12 mouse cellular contexts compared by ENCODE assay signal in the genomic region with DNA sequence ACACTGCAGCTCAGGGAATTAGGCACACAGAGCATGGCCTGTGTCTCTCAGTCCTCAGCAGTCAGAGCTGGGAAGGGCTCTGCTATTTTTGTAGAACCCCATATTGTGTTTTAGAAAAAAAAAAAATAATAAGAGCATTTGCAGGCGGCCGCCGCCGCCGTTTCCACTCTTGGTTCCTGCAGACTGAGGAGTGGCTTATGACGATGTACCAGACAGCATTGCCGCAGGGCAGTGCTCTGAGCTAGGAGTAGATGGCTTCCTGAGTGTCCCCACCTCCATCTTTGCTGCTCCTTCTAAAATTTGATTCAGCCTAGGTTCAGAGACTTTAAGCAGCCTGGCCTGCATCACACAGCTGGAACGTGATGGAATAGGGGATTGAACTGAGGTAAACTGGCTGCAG.
DNase-seq lines count a peak whose midpoint lies in the region; ATAC-seq and TF ChIP-seq lines count a peak whose summit lies in the region.
"Had no signal": no experiment of that assay in that cellular context is flagged by ENCODE, and none has a peak within 500 bp of the region (broad histone marks: within the 10 kb centered on the region; RNA-seq: fewer than 3 reads in every experiment).

No protein-coding gene starts in this region.

- H3K4me3 ChIP-seq in heart, adult 2 months = no peak overlapping the region
- H3K4me3 ChIP-seq in midbrain, embryonic 10.5 days = no peak overlapping the region
- H3K4me3 ChIP-seq in midbrain, embryonic 11.5 days (ENCODE audit: low read depth, low read length) = no peak overlapping the region
- no peak overlapping the region for H3K4me3 ChIP-seq in hindbrain, embryonic 16.5 days (ENCODE audit: low read length)
- no peak overlapping the region for H3K4me3 ChIP-seq in neural tube, embryonic 15.5 days (replicated peaks)
- H3K4me3 ChIP-seq: embryonic facial prominence, embryonic 15.5 days had no signal

- intact Hi-C loops in heart, adult 2 months (cut with DNase I) = no loop called here
- intact Hi-C loops in heart, postnatal 10 days (cut with DNase I) = no loop called here

- no peak for TF ChIP-seq EP300 in heart, adult 2 months (IDR thresholded peaks at IDR 0.05; ENCODE audit: insufficient read depth, low read depth, low read length)

- no peak for DNase-seq in heart, adult 2 months
- DNase-seq in heart, postnatal 10 days = no peak
- DNase-seq in midbrain, embryonic 10.5 days (ENCODE audit: low spot score) = no peak
- DNase-seq in midbrain, embryonic 11.5 days (ENCODE audit: low spot score, missing footprints) = no peak
- DNase-seq in cerebellum, postnatal 10 days = no peak
- DNase-seq: cerebellum, adult 11-12 months; lung, adult 18-20 months; lung, postnatal 4 days had no signal

- peaks cover 14% of the 10 kb centered on the region for H3K4me1 ChIP-seq in heart, adult 2 months (ENCODE audit: control insufficient read depth, insufficient read depth, low read length)
- peaks cover 3% of the 10 kb centered on the region; the same call in 1 of the 2 replicates for H3K4me1 ChIP-seq in midbrain, embryonic 10.5 days
- no peaks in the 10 kb centered on the region for H3K4me1 ChIP-seq in midbrain, embryonic 11.5 days (ENCODE audit: control insufficient read depth, insufficient read depth, low read length)
- H3K4me1 ChIP-seq in hindbrain, embryonic 16.5 days (ENCODE audit: control insufficient read depth, insufficient read depth, low read depth, low read length) = peaks cover 12% of the 10 kb centered on the region
- peaks cover 30% of the 10 kb centered on the region for H3K4me1 ChIP-seq in neural tube, embryonic 15.5 days
- H3K4me1 ChIP-seq: embryonic facial prominence, embryonic 15.5 days had no signal

- H3K4me2 ChIP-seq in midbrain, embryonic 11.5 days = no peak overlapping the region
- no peak overlapping the region for H3K4me2 ChIP-seq in hindbrain, embryonic 16.5 days (ENCODE audit: low read length)
- H3K4me2 ChIP-seq in neural tube, embryonic 15.5 days = no peak overlapping the region
- H3K4me2 ChIP-seq: embryonic facial prominence, embryonic 15.5 days had no signal

- H3K79me2 ChIP-seq in heart, adult 2 months (replicated peaks; ENCODE audit: control insufficient read depth, insufficient read depth, low read length) = no peaks in the 10 kb centered on the region

- 41% methylated on average over 8 of the region's 8 CpGs for WGBS in heart, adult 2 months
- WGBS in midbrain, embryonic 10.5 days = 86% methylated on average over 8 of the region's 8 CpGs
- WGBS in midbrain, embryonic 11.5 days = 90% methylated on average over 8 of the region's 8 CpGs
- WGBS in hindbrain, embryonic 16.5 days = 83% methylated on average over 8 of the region's 8 CpGs
- WGBS in neural tube, embryonic 15.5 days = 72% methylated on average over 8 of the region's 8 CpGs

- H3K27me3 ChIP-seq in heart, adult 2 months (ENCODE audit: control insufficient read depth, insufficient read depth, low read length) = no peaks in the 10 kb centered on the region
- no peaks in the 10 kb centered on the region for H3K27me3 ChIP-seq in midbrain, embryonic 10.5 days (ENCODE audit: low read depth, poor library complexity, severe bottlenecking)
- no peaks in the 10 kb centered on the region for H3K27me3 ChIP-seq in midbrain, embryonic 11.5 days (ENCODE audit: control insufficient read depth, insufficient read depth, low read length)
- no peaks in the 10 kb centered on the region for H3K27me3 ChIP-seq in hindbrain, embryonic 16.5 days (replicated peaks; ENCODE audit: control insufficient read depth, insufficient read depth, low read length)
- no peaks in the 10 kb centered on the region for H3K27me3 ChIP-seq in neural tube, embryonic 15.5 days (replicated peaks)
- H3K27me3 ChIP-seq: embryonic facial prominence, embryonic 15.5 days had no signal

- no peak for TF ChIP-seq CTCF in heart, adult 2 months (IDR thresholded peaks at IDR 0.05)

- no peak for TF ChIP-seq POLR2A in heart, adult 2 months (IDR thresholded peaks at IDR 0.05; ENCODE audit: insufficient read depth, low read depth, low read length)

- H3K27ac ChIP-seq in heart, adult 2 months = peak overlapping the region; percentile 47
- 0 out of 2 replicates have a peak overlapping the region, but pooled peaks have one; percentile 13 for H3K27ac ChIP-seq in midbrain, embryonic 10.5 days (replicated peaks)
- H3K27ac ChIP-seq in midbrain, embryonic 11.5 days (ENCODE audit: low read depth, low read length) = no peak overlapping the region
- H3K27ac ChIP-seq in hindbrain, embryonic 16.5 days (ENCODE audit: low read depth, low read length) = peak overlapping the region; percentile 59; the same call in 1 of the 2 replicates
- peak overlapping the region; percentile 54 for H3K27ac ChIP-seq in neural tube, embryonic 15.5 days (replicated peaks)
- H3K27ac ChIP-seq: embryonic facial prominence, embryonic 15.5 days; stomach, postnatal 0 days had no signal

- H3K9me3 ChIP-seq in midbrain, embryonic 10.5 days (replicated peaks) = no peaks in the 10 kb centered on the region; the same call in 1 of the 2 replicates
- no peaks in the 10 kb centered on the region for H3K9me3 ChIP-seq in midbrain, embryonic 11.5 days (ENCODE audit: control insufficient read depth, low read length)
- H3K9me3 ChIP-seq in hindbrain, embryonic 16.5 days (ENCODE audit: control insufficient read depth, low read length) = no peaks in the 10 kb centered on the region
- H3K9me3 ChIP-seq in neural tube, embryonic 15.5 days (replicated peaks) = no peaks in the 10 kb centered on the region
- H3K9me3 ChIP-seq: embryonic facial prominence, embryonic 15.5 days had no signal

- no peaks in the 10 kb centered on the region for H3K36me3 ChIP-seq in heart, adult 2 months (ENCODE audit: control insufficient read depth, insufficient read depth, low read length)
- H3K36me3 ChIP-seq in midbrain, embryonic 10.5 days = peaks cover 43% of the 10 kb centered on the region
- no peaks in the 10 kb centered on the region for H3K36me3 ChIP-seq in midbrain, embryonic 11.5 days (ENCODE audit: control insufficient read depth, insufficient read depth, low read length)
- H3K36me3 ChIP-seq in hindbrain, embryonic 16.5 days (ENCODE audit: control insufficient read depth, insufficient read depth, low read length) = no peaks in the 10 kb centered on the region
- H3K36me3 ChIP-seq in neural tube, embryonic 15.5 days = no peaks in the 10 kb centered on the region

- no peak overlapping the region for H3K9ac ChIP-seq in heart, adult 2 months (ENCODE audit: low read depth, low read length)
- H3K9ac ChIP-seq in midbrain, embryonic 11.5 days (ENCODE audit: low read length) = no peak overlapping the region
- H3K9ac ChIP-seq in hindbrain, embryonic 16.5 days (ENCODE audit: low read depth, low read length) = peak overlapping the region; percentile 5; the same call in 1 of the 2 replicates
- no peak overlapping the region for H3K9ac ChIP-seq in neural tube, embryonic 15.5 days (replicated peaks)
- H3K9ac ChIP-seq: embryonic facial prominence, embryonic 15.5 days had no signal

- ATAC-seq in midbrain, embryonic 11.5 days (ENCODE audit: low FRiP score) = no peak
- ATAC-seq in hindbrain, embryonic 16.5 days = no peak
- no peak for ATAC-seq in neural tube, embryonic 15.5 days (ENCODE audit: low FRiP score)
